Mouse (Mus musculus): Measurements from ENCODE around the gene Zfp324. TPM values are rescaled to one million over a fixed set of nuclear protein-coding genes. Genes with fewer than 3 reads are reported as not detected.
"Not testable (repeated sequence)": the region's sequence is repeated elsewhere in the genome, so short reads cannot be mapped to it uniquely, and the experiment has no call there.

The Zfp324 gene
- polyA plus RNA-seq, 1 experiment from 2014 or later = 2.7 TPM

GRCm38 (mm10) chr7:12937254-12937803, 28.3 kb upstream of the Zfp324 start:
- ATAC-seq (ENCODE audit: insufficient read depth); H3K36me3 ChIP-seq (replicated peaks); H3K9me3 ChIP-seq (replicated peaks); H3K27me3 ChIP-seq; H3K9ac ChIP-seq; H3K4me2 ChIP-seq; H3K4me1 ChIP-seq (replicated peaks); H3K27ac ChIP-seq (replicated peaks); H3K4me3 ChIP-seq (replicated peaks): not testable (repeated sequence)
- WGBS (ENCODE audit: insufficient replicate concordance) = 67% methylated on average over 4 of the region's 4 CpGs

- H3K9ac ChIP-seq = no peak overlapping the region
- no peaks in the 10 kb centered on the region for H3K36me3 ChIP-seq (replicated peaks)
- 68% methylated on average over 4 of the region's 4 CpGs for WGBS (ENCODE audit: insufficient replicate concordance)
- H3K27ac ChIP-seq (replicated peaks) = no peak overlapping the region
- no peak for ATAC-seq (ENCODE audit: insufficient read depth)
- no peaks in the 10 kb centered on the region for H3K9me3 ChIP-seq (replicated peaks)
- no peaks in the 10 kb centered on the region for H3K4me1 ChIP-seq (replicated peaks)
- no peak overlapping the region for H3K4me3 ChIP-seq (replicated peaks)
- H3K4me2 ChIP-seq = no peak overlapping the region
- H3K27me3 ChIP-seq = no peaks in the 10 kb centered on the region; the same call in 1 of the 2 replicates
Measured at GRCm38 (mm10) chr7:12940599-12940998, 25.0 kb upstream of the Zfp324 start.

- Histone ChIP-seq H3K9me3 (replicated peaks) (no peaks in the 10 kb centered on the region), H3K4me1 (replicated peaks) (peaks cover under 1% of the 10 kb centered on the region; the same call in 1 of the 2 replicates), H3K4me2 (no peak overlapping the region), H3K36me3 (replicated peaks) (no peaks in the 10 kb centered on the region), H3K4me3 (replicated peaks) (no peak overlapping the region), H3K9ac (no peak overlapping the region), H3K27ac (replicated peaks) (no peak overlapping the region), H3K27me3 (no peaks in the 10 kb centered on the region)
- ATAC-seq (ENCODE audit: insufficient read depth) = no peak
Measured at GRCm38 (mm10) chr7:12943488-12943887, 22.1 kb upstream of the Zfp324 start.

- Histone ChIP-seq H3K27me3 (no peaks in the 10 kb centered on the region), H3K27ac (replicated peaks) (peak overlapping the region; percentile 79), H3K9me3 (replicated peaks) (no peaks in the 10 kb centered on the region), H3K36me3 (replicated peaks) (no peaks in the 10 kb centered on the region), H3K4me1 (replicated peaks) (peaks cover 33% of the 10 kb centered on the region), H3K9ac (peak overlapping the region; percentile 70), H3K4me2 (peak overlapping the region; percentile 84), H3K4me3 (replicated peaks) (peak overlapping the region; percentile 66)
- peak; percentile 97 for ATAC-seq (ENCODE audit: insufficient read depth)
- 11% methylated on average over 35 of the region's 35 CpGs for WGBS (ENCODE audit: insufficient replicate concordance)
Measured at GRCm38 (mm10) chr7:12949032-12949871, 16.4 kb upstream of the Zfp324 start.

- WGBS (ENCODE audit: insufficient replicate concordance) = 3% methylated on average over 16 of the region's 16 CpGs
- peak overlapping the region; percentile 84 for H3K4me2 ChIP-seq
- H3K36me3 ChIP-seq (replicated peaks) = no peaks in the 10 kb centered on the region
- H3K9ac ChIP-seq = peak overlapping the region; percentile 70
- no peaks in the 10 kb centered on the region for H3K27me3 ChIP-seq
- peak overlapping the region; percentile 79 for H3K27ac ChIP-seq (replicated peaks)
- H3K4me1 ChIP-seq (replicated peaks) = peaks cover 33% of the 10 kb centered on the region
- peak; percentile 51 for ATAC-seq (ENCODE audit: insufficient read depth)
- no peaks in the 10 kb centered on the region for H3K9me3 ChIP-seq (replicated peaks)
- H3K4me3 ChIP-seq (replicated peaks) = peak overlapping the region; percentile 66
Measured at GRCm38 (mm10) chr7:12949872-12950229, 15.8 kb upstream of the Zfp324 start.

GRCm38 (mm10) chr7:12954896-12955295, 10.7 kb upstream of the Zfp324 start:
- Histone ChIP-seq H3K27ac (replicated peaks) (no peak overlapping the region), H3K9me3 (replicated peaks) (no peaks in the 10 kb centered on the region), H3K36me3 (replicated peaks) (no peaks in the 10 kb centered on the region), H3K4me2 (no peak overlapping the region), H3K27me3 (no peaks in the 10 kb centered on the region), H3K4me3 (replicated peaks) (no peak overlapping the region), H3K4me1 (replicated peaks) (peaks cover 26% of the 10 kb centered on the region), H3K9ac (no peak overlapping the region)
- no peak for ATAC-seq (ENCODE audit: insufficient read depth)
- 18% methylated on average over 3 of the region's 3 CpGs for WGBS (ENCODE audit: insufficient replicate concordance)

- Histone ChIP-seq H3K4me2 (no peak overlapping the region), H3K4me3 (replicated peaks) (no peak overlapping the region), H3K9ac (no peak overlapping the region), H3K36me3 (replicated peaks) (no peaks in the 10 kb centered on the region), H3K27me3 (no peaks in the 10 kb centered on the region), H3K27ac (replicated peaks) (no peak overlapping the region), H3K9me3 (replicated peaks) (no peaks in the 10 kb centered on the region), H3K4me1 (replicated peaks) (peaks cover 18% of the 10 kb centered on the region)
- no peak for ATAC-seq (ENCODE audit: insufficient read depth)
- WGBS (ENCODE audit: insufficient replicate concordance) = 60% methylated on average over 5 of the region's 5 CpGs
Measured at GRCm38 (mm10) chr7:12957511-12957910, 8.1 kb upstream of the Zfp324 start.

- H3K36me3 ChIP-seq (replicated peaks) = no peaks in the 10 kb centered on the region
- H3K9ac ChIP-seq = no peak overlapping the region
- H3K27me3 ChIP-seq = no peaks in the 10 kb centered on the region
- no peak overlapping the region for H3K4me3 ChIP-seq (replicated peaks)
- no peaks in the 10 kb centered on the region for H3K9me3 ChIP-seq (replicated peaks)
- 60% methylated on average over 4 of the region's 4 CpGs for WGBS (ENCODE audit: insufficient replicate concordance)
- no peak overlapping the region for H3K4me2 ChIP-seq
- peaks cover 22% of the 10 kb centered on the region for H3K4me1 ChIP-seq (replicated peaks)
- no peak overlapping the region for H3K27ac ChIP-seq (replicated peaks)
- no peak for ATAC-seq (ENCODE audit: insufficient read depth)
Measured at GRCm38 (mm10) chr7:12958948-12959347, 6.7 kb upstream of the Zfp324 start.

- Histone ChIP-seq H3K36me3 (replicated peaks) (no peaks in the 10 kb centered on the region), H3K4me2 (no peak overlapping the region), H3K27me3 (no peaks in the 10 kb centered on the region), H3K4me3 (replicated peaks) (no peak overlapping the region), H3K4me1 (replicated peaks) (peaks cover 26% of the 10 kb centered on the region), H3K27ac (replicated peaks) (no peak overlapping the region), H3K9ac (no peak overlapping the region), H3K9me3 (replicated peaks) (no peaks in the 10 kb centered on the region)
- ATAC-seq (ENCODE audit: insufficient read depth) = no peak
- 36% methylated on average over 4 of the region's 4 CpGs for WGBS (ENCODE audit: insufficient replicate concordance)
Measured at GRCm38 (mm10) chr7:12959718-12960117, 5.9 kb upstream of the Zfp324 start.

GRCm38 (mm10) chr7:12961511-12962141, 4.0 kb upstream of the Zfp324 start:
- WGBS (ENCODE audit: insufficient replicate concordance) = 2% methylated on average over 29 of the region's 29 CpGs
- peaks cover 42% of the 10 kb centered on the region for H3K4me1 ChIP-seq (replicated peaks)
- H3K9me3 ChIP-seq (replicated peaks) = no peaks in the 10 kb centered on the region
- H3K4me3 ChIP-seq (replicated peaks) = peak overlapping the region; percentile 66
- ATAC-seq (ENCODE audit: insufficient read depth) = peak; percentile 23; the same call in 1 of the 2 replicates
- H3K27ac ChIP-seq (replicated peaks) = peak overlapping the region; percentile 72
- no peaks in the 10 kb centered on the region for H3K36me3 ChIP-seq (replicated peaks)
- peak overlapping the region; percentile 66 for H3K9ac ChIP-seq
- H3K27me3 ChIP-seq = no peaks in the 10 kb centered on the region
- peak overlapping the region; percentile 79 for H3K4me2 ChIP-seq

GRCm38 (mm10) chr7:12966104-12966845, 637 bp downstream of the Zfp324 start:
- no peaks in the 10 kb centered on the region for H3K27me3 ChIP-seq
- peak; percentile 86 for ATAC-seq (ENCODE audit: insufficient read depth)

More at GRCm38 (mm10) chr7:12966104-12966845, 637 bp downstream of the Zfp324 start:
- Histone ChIP-seq H3K9ac (peak overlapping the region; percentile 78), H3K9me3 (replicated peaks) (no peaks in the 10 kb centered on the region), H3K36me3 (replicated peaks) (peaks cover 28% of the 10 kb centered on the region), H3K4me1 (replicated peaks) (peaks cover 55% of the 10 kb centered on the region), H3K27ac (replicated peaks) (peak overlapping the region; percentile 89), H3K4me2 (peak overlapping the region; percentile 96), H3K4me3 (replicated peaks) (peak overlapping the region; percentile 73)
- WGBS (ENCODE audit: insufficient replicate concordance) = 1% methylated on average over 29 of the region's 29 CpGs

Data from liver, embryonic 15.5 days (tissue).